Mouse (Mus musculus) heart, embryonic 16.5 days (tissue): ENCODE results near the gene Dclk1. TPM values are rescaled to one million over a fixed set of nuclear protein-coding genes. Genes with fewer than 3 reads are reported as not detected.

ENCODE experiments used
- ATAC-seq: fragments of 200-750 bp; cut with Nextera tagmentation; replicated peaks from 2 replicates; pipeline ENCODE4 v1.8.0; 2017; ENCODE audit warnings: moderate number of reproducible peaks; ENCODE audit not compliant: insufficient read depth, low FRiP score; ENCODE audit errors: extremely low read depth
- H3K27ac ChIP-seq: fragments of 300-500 bp; sonication (generic); 2 replicates; pipeline ENCODE4 v1.5.1; 2014; ENCODE audit warnings: mild to moderate bottlenecking, low read length, control low read depth, moderate library complexity
- H3K27me3 ChIP-seq: fragments of 300-500 bp; sonication (generic); 2 replicates; pipeline ENCODE4 v1.6.1; 2014; ENCODE audit warnings: low read length, mixed read lengths; ENCODE audit not compliant: control insufficient read depth, insufficient read depth
- H3K36me3 ChIP-seq: fragments of 300-500 bp; sonication (generic); 2 replicates; pipeline ENCODE4 v1.6.1; 2014; ENCODE audit not compliant: control insufficient read depth, insufficient read depth
- H3K4me1 ChIP-seq: fragments of 300-500 bp; sonication (generic); 2 replicates; pipeline ENCODE4 v1.6.1; 2014; ENCODE audit warnings: low read length, mixed read lengths; ENCODE audit not compliant: control insufficient read depth, insufficient read depth
- H3K4me2 ChIP-seq: fragments of 300-500 bp; sonication (generic); 2 replicates; pipeline ENCODE4 v1.6.1; 2014; ENCODE audit warnings: low read depth, mild to moderate bottlenecking, control low read depth, low read length
- H3K4me3 ChIP-seq: fragments of 300-500 bp; sonication (generic); 2 replicates; pipeline ENCODE4 v1.5.1; 2014; ENCODE audit warnings: mild to moderate bottlenecking, control low read depth, low read length
- H3K9ac ChIP-seq: fragments of 300-500 bp; sonication (generic); 2 replicates; pipeline ENCODE4 v1.6.1; 2014; ENCODE audit warnings: low read length, control low read depth
- H3K9me3 ChIP-seq: fragments of 300-500 bp; sonication (generic); replicated peaks from 2 replicates; pipeline ENCODE4 v1.6.1; 2016; ENCODE audit warnings: low read length; ENCODE audit not compliant: control insufficient read depth
- WGBS: fragments of 180-500 bp; shearing (Covaris S2); extraction: QIAGEN DNeasy Blood & Tissue Kit; methylation state at CpG from one replicate; pipeline ENCODE4 v1.1.7; 2014; 5-methylcytosine and 5-hydroxymethylcytosine counted together
- polyA plus RNA-seq: library from polyadenylated mRNA; unstranded; fragments of >200 nt; fragmentation: Nextera tagmentation; extraction: Ambion mirVana; gene quantifications from 2 replicates; pipeline ENCODE4 v1.2.1, GENCODE M21; 2015

The Dclk1 gene
- polyA plus RNA-seq, 1 experiment from 2014 or later: 5.4 TPM

DNA sequence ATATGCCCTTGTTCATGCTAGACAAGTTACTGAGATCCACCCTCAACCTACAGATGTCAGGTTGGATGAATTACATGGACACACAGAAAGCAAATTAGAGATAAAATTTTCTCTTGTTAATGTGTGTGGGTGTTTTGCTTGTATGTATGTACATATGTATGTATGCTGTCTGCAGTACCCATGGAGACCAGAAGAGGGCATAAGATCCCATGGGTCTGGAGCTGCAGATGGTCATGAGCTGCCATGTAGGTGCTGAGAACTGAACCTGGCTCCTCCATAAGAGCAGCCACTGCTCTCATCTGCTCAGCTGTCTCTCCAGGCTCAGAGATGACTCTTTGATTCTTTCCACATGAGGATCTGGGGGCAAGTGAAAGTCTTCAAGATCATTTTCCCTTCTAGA, 89.5 kb downstream of the Dclk1 start:
- Histone ChIP-seq H3K4me2 (no peak overlapping the region), H3K9me3 (no peaks in the 10 kb centered on the region), H3K27me3 (no peaks in the 10 kb centered on the region), H3K36me3 (no peaks in the 10 kb centered on the region), H3K4me3 (no peak overlapping the region), H3K9ac (no peak overlapping the region), H3K27ac (no peak overlapping the region), H3K4me1 (no peaks in the 10 kb centered on the region)
- no peak for ATAC-seq

- ATAC-seq: no peak
- WGBS: 71% methylated on average over 3 of the region's 3 CpGs
- no peaks in the 10 kb centered on the region for H3K36me3 ChIP-seq
These were observed 91.3 kb downstream of the Dclk1 start for GRCm38 (mm10) chr3:55333511-55333910.

DNA sequence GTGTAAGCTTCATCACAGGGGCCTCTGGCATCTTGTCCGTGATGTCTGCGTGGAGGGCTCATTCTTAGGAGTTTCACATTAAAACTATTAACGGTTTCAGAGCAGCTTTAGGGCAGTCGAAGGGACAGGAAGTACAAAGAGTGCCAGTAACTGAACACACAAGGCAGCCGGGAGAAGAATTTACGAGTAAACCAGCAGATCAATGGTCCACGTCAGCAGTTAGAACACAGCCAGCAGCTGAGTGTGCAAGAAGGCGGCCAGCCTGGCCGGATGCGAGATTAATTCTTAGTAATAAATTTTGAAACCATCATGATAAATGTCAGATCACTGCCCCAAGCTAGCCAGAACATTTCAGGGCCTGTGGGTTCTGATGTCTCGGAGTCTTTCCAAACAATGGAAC, 94.7 kb downstream of the Dclk1 start:
- no peak for ATAC-seq
- no peak overlapping the region for H3K27ac ChIP-seq

More at GRCm38 (mm10) chr3:55333511-55333910, 91.3 kb downstream of the Dclk1 start:
- H3K4me2 ChIP-seq: no peak overlapping the region
- no peak overlapping the region for H3K4me3 ChIP-seq
- no peak overlapping the region for H3K9ac ChIP-seq
- no peaks in the 10 kb centered on the region for H3K27me3 ChIP-seq
- H3K9me3 ChIP-seq: no peaks in the 10 kb centered on the region
- H3K4me1 ChIP-seq: no peaks in the 10 kb centered on the region
- H3K27ac ChIP-seq: no peak overlapping the region

DNA sequence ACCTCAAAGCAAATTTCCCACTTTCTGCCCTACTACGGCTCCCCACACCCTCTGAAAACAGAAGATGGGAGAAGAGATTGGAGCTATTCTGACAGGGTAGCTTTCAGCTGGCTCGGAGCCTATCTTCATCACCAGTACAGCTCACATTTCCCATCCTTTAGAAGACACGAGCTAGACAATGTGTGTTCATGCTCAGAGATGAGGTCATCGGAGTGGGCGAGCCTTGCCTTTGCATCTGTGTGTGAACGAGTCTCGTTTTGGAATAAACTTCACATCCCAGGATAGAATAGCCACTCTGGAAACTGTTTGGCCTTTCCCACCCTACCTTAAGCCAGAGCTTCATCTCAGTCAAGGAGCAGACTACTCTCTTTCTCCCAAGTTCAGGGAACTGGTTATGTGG, 95.5 kb downstream of the Dclk1 start:
- Histone ChIP-seq H3K9me3 (no peaks in the 10 kb centered on the region), H3K9ac (no peak overlapping the region), H3K27me3 (no peaks in the 10 kb centered on the region), H3K4me1 (no peaks in the 10 kb centered on the region), H3K4me3 (no peak overlapping the region), H3K36me3 (no peaks in the 10 kb centered on the region), H3K27ac (no peak overlapping the region), H3K4me2 (no peak overlapping the region)
- 64% methylated on average over 7 of the region's 7 CpGs for WGBS
- ATAC-seq: no peak

More for the DNA sequence above, 94.7 kb downstream of the Dclk1 start:
- H3K4me1 ChIP-seq: no peaks in the 10 kb centered on the region
- H3K4me3 ChIP-seq: no peak overlapping the region
- no peak overlapping the region for H3K9ac ChIP-seq
- no peaks in the 10 kb centered on the region for H3K9me3 ChIP-seq
- no peaks in the 10 kb centered on the region for H3K36me3 ChIP-seq
- H3K4me2 ChIP-seq: no peak overlapping the region
- 72% methylated on average over 11 of the region's 11 CpGs for WGBS
- no peaks in the 10 kb centered on the region for H3K27me3 ChIP-seq

GRCm38 (mm10) chr3:55342445-55342844, 100.3 kb downstream of the Dclk1 start:
- Histone ChIP-seq H3K27me3 (no peaks in the 10 kb centered on the region), H3K9me3 (no peaks in the 10 kb centered on the region), H3K4me1 (no peaks in the 10 kb centered on the region), H3K27ac (no peak overlapping the region), H3K9ac (no peak overlapping the region), H3K36me3 (no peaks in the 10 kb centered on the region), H3K4me2 (no peak overlapping the region), H3K4me3 (no peak overlapping the region)
- WGBS: 62% methylated on average over 4 of the region's 4 CpGs
- no peak for ATAC-seq

- no peak overlapping the region for H3K9ac ChIP-seq
- no peaks in the 10 kb centered on the region for H3K27me3 ChIP-seq
- H3K4me1 ChIP-seq: no peaks in the 10 kb centered on the region
- H3K27ac ChIP-seq: no peak overlapping the region
- no peak for ATAC-seq
- H3K9me3 ChIP-seq: no peaks in the 10 kb centered on the region
- no peak overlapping the region for H3K4me3 ChIP-seq
- H3K36me3 ChIP-seq: no peaks in the 10 kb centered on the region
- WGBS: 39% methylated on average over 16 of the region's 16 CpGs
- H3K4me2 ChIP-seq: no peak overlapping the region
These were observed 105.3 kb downstream of the Dclk1 start for GRCm38 (mm10) chr3:55347371-55348025.

GRCm38 (mm10) chr3:55348026-55348390, 105.8 kb downstream of the Dclk1 start:
- ATAC-seq: no peak
- no peaks in the 10 kb centered on the region for H3K27me3 ChIP-seq
- no peak overlapping the region for H3K4me2 ChIP-seq
- no peaks in the 10 kb centered on the region for H3K4me1 ChIP-seq
- H3K27ac ChIP-seq: no peak overlapping the region
- no peak overlapping the region for H3K9ac ChIP-seq
- H3K4me3 ChIP-seq: no peak overlapping the region
- WGBS: 83% methylated on average over 5 of the region's 5 CpGs
- no peaks in the 10 kb centered on the region for H3K36me3 ChIP-seq
- no peaks in the 10 kb centered on the region for H3K9me3 ChIP-seq

DNA sequence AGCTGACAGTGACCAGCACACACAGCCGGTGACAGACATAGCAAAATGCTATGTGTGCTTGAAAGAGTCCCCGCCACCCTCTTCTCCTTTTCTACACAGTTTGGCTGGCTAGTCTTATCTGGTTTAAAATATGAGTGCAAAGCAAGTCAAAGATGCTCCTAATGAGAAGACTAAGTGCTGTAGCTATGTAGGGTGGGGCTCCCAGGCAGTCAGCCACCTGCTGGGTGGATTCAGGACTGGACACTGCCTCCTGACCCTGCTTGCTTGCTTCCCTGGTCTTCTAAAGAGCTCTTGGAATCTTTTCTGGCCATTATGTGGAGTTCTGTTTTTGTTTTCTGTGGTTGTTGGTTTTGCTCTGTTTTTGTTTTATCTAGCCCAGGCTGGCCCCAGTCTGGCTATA, 108.0 kb downstream of the Dclk1 start:
- ATAC-seq: no peak
- H3K36me3 ChIP-seq: no peaks in the 10 kb centered on the region
- H3K4me3 ChIP-seq: no peak overlapping the region
- H3K27me3 ChIP-seq: no peaks in the 10 kb centered on the region
- no peaks in the 10 kb centered on the region for H3K9me3 ChIP-seq
- H3K4me2 ChIP-seq: no peak overlapping the region
- WGBS: 58% methylated on average over 2 of the region's 2 CpGs
- H3K27ac ChIP-seq: no peak overlapping the region
- no peak overlapping the region for H3K9ac ChIP-seq
- no peaks in the 10 kb centered on the region for H3K4me1 ChIP-seq

GRCm38 (mm10) chr3:55351281-55352052, 109.3 kb downstream of the Dclk1 start:
- WGBS: 57% methylated on average over 13 of the region's 13 CpGs

More at GRCm38 (mm10) chr3:55351281-55352052, 109.3 kb downstream of the Dclk1 start:
- no peak for ATAC-seq
- Histone ChIP-seq H3K4me2 (no peak overlapping the region), H3K4me1 (no peaks in the 10 kb centered on the region), H3K27ac (no peak overlapping the region), H3K27me3 (no peaks in the 10 kb centered on the region), H3K9ac (no peak overlapping the region), H3K4me3 (no peak overlapping the region), H3K9me3 (no peaks in the 10 kb centered on the region), H3K36me3 (no peaks in the 10 kb centered on the region)
